Mouse (Mus musculus) liver, embryonic 15.5 days (tissue): ENCODE results near the gene Gab1. TPM values are rescaled to one million over a fixed set of nuclear protein-coding genes. Genes with fewer than 3 reads are reported as not detected.

Experiments used
- ATAC-seq: fragments of 200-750 bp; cut with Nextera tagmentation; 2 replicates; pipeline ENCODE4 v1.8.0; 2017; ENCODE audit warnings: moderate number of reproducible peaks, mild to moderate bottlenecking, moderate library complexity; ENCODE audit not compliant: insufficient read depth
- H3K27ac ChIP-seq: fragments of 300-500 bp; sonication (generic); replicated peaks from 2 replicates; pipeline ENCODE4 v1.5.1; 2015; ENCODE audit warnings: mild to moderate bottlenecking, inconsistent platforms
- H3K27me3 ChIP-seq: fragments of 300-500 bp; sonication (generic); 2 replicates; pipeline ENCODE4 v1.6.1; 2015; ENCODE audit warnings: mild to moderate bottlenecking, inconsistent platforms
- H3K36me3 ChIP-seq: fragments of 300-500 bp; sonication (generic); replicated peaks from 2 replicates; pipeline ENCODE4 v1.6.1; 2015; ENCODE audit warnings: moderate library complexity, mild to moderate bottlenecking, inconsistent platforms
- H3K4me1 ChIP-seq: fragments of 300-500 bp; sonication (generic); replicated peaks from 2 replicates; pipeline ENCODE4 v1.6.1; 2015; ENCODE audit warnings: inconsistent platforms
- H3K4me2 ChIP-seq: fragments of 300-500 bp; sonication (generic); 2 replicates; pipeline ENCODE4 v1.6.1; 2015; ENCODE audit warnings: moderate library complexity, mild to moderate bottlenecking, inconsistent platforms
- H3K4me3 ChIP-seq: fragments of 300-500 bp; sonication (generic); replicated peaks from 2 replicates; pipeline ENCODE4 v1.5.1; 2015; ENCODE audit warnings: mild to moderate bottlenecking, inconsistent platforms
- H3K9ac ChIP-seq: fragments of 300-500 bp; sonication (generic); 2 replicates; pipeline ENCODE4 v1.6.1; 2015; ENCODE audit warnings: moderate library complexity, mild to moderate bottlenecking, inconsistent platforms
- H3K9me3 ChIP-seq: fragments of 300-500 bp; sonication (generic); replicated peaks from 2 replicates; pipeline ENCODE4 v1.6.1; 2016; ENCODE audit warnings: inconsistent platforms
- WGBS: fragments of 180-500 bp; shearing (Covaris S2); methylation state at CpG from one replicate; pipeline ENCODE4 v1.1.7; 2015; ENCODE audit warnings: mixed read lengths; ENCODE audit not compliant: insufficient replicate concordance; 5-methylcytosine and 5-hydroxymethylcytosine counted together
- polyA plus RNA-seq: library from polyadenylated mRNA; unstranded; fragments of >200 nt; fragmentation: Nextera tagmentation; extraction: Ambion mirVana; gene quantifications from 2 replicates; pipeline ENCODE4 v1.2.1, GENCODE M21; 2015

Gene Gab1
- polyA plus RNA-seq, 1 experiment from 2014 or later: 7.1 TPM

DNA sequence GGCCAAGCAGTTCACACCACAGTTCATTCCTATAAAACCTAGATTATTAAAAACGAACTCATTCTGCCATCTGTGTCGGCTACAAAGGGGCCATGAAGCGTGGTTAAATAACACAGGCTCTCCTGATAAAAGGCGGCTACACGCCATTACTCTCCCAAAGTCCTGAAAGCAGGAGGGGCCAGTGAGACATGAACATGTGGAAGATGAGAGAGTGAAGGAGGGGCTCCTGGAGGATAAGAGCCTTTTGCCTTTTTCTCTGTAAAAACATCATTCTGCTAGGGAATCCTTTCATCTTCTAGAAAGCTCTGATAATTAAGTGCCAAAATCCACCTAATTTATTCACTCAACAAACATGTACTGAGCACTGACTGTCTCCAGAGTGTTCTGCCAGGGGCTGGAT, 55.9 kb downstream of the Gab1 start:
- ATAC-seq: no peak
- Histone ChIP-seq H3K27me3 (no peaks in the 10 kb centered on the region), H3K9ac (no peak overlapping the region), H3K9me3 (no peaks in the 10 kb centered on the region), H3K4me1 (peaks cover 17% of the 10 kb centered on the region; the same call in 1 of the 2 replicates), H3K4me3 (no peak overlapping the region), H3K27ac (no peak overlapping the region), H3K4me2 (no peak overlapping the region), H3K36me3 (peaks cover 9% of the 10 kb centered on the region)
- WGBS: 67% methylated on average over 5 of the region's 5 CpGs

DNA sequence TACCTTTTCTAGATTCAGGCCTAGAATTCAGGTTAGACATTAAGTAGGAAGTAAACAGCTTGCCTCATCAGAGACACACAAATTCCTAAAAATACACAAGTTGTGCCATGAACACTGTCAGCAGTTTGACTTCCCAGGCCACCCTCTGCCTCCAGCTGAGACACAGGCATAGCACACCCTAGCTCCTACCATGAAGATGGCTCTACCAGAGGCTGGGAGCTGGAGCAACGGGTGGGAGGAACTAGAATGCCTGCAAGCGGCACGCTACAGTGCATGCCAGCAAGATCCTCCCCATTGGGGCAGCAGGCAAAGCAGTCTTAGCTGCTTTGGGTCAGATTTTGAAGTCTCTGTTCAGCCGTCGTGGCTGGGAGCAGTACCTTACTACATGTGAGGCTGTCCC, 57.1 kb downstream of the Gab1 start:
- ATAC-seq: no peak
- Histone ChIP-seq H3K9me3 (no peaks in the 10 kb centered on the region), H3K9ac (no peak overlapping the region), H3K4me2 (no peak overlapping the region), H3K4me1 (peaks cover 20% of the 10 kb centered on the region; the same call in 1 of the 2 replicates), H3K36me3 (peaks cover 10% of the 10 kb centered on the region), H3K27me3 (no peaks in the 10 kb centered on the region), H3K27ac (no peak overlapping the region), H3K4me3 (no peak overlapping the region)
- WGBS: 76% methylated on average over 5 of the region's 5 CpGs

DNA sequence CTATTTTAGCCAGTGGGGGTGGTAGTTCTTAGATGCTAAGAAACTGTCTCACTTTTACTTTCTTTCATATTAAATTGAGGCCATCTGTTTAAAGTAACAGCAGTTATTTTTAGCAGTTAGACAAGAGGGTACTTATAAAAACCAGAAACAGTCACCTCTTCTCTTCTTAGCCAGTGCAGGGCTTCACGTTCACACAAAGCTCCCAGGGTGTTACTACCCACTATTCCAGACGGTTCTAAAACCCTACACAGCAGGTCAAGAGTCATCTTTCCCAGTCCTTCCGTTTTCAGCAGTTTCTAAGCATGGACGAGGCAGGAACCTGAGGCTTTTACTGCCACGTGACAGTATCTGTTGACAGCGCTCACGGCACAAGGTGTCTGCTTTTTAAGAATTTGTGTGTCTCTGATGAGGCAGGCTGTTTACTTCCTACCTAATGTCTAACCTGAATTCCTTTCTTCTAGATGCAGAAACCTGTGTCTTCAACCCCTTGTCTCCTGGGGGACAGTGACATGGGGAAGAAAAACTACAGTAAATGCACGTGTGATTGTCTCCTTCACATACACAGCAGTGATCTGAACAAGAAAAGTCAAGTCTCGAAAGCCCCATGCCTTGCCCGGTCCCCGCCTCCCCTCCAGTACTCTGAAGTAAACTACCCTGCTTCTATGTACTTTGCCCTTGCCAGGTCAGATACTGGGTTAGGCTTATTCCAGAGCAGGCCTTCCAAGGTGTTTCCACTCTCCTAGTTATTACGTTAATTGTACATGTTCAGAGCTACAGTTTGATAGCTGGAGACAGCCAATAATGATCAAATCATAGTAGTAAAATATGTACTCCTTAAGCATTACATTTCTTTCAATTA, 58.7 kb downstream of the Gab1 start:
- no peak for ATAC-seq
- H3K4me3 ChIP-seq: no peak overlapping the region
- 70% methylated on average over 12 of the region's 12 CpGs for WGBS
- H3K9ac ChIP-seq: no peak overlapping the region
- no peaks in the 10 kb centered on the region for H3K27me3 ChIP-seq
- H3K9me3 ChIP-seq: no peaks in the 10 kb centered on the region
- H3K27ac ChIP-seq: no peak overlapping the region
- peaks cover 8% of the 10 kb centered on the region for H3K36me3 ChIP-seq
- H3K4me2 ChIP-seq: no peak overlapping the region
- H3K4me1 ChIP-seq: peaks cover 20% of the 10 kb centered on the region; the same call in 1 of the 2 replicates

DNA sequence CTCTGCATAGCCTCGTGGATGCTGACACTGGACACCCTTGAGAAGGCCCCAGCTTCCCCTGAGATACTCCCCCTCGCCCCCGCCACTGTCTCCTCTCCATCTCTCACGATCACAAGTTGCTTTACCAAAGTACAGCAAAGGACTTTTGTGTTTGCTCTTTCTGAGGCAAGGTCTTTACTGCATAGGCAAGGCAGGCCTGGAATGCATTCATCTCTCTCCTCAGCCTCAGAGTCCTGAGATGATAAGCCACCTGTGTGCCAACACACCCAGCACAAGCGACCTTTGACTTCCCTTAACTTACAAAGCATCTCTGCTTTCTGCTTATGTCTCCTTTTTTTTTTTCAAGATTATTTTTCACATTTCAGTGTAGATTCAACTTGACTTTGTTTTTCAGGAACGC, 61.3 kb downstream of the Gab1 start:
- H3K36me3 ChIP-seq: peaks cover 12% of the 10 kb centered on the region
- H3K4me2 ChIP-seq: no peak overlapping the region
- no peak overlapping the region for H3K27ac ChIP-seq
- no peaks in the 10 kb centered on the region for H3K27me3 ChIP-seq
- no peak overlapping the region for H3K9ac ChIP-seq
- 0 out of 2 replicates have a peak, but pooled peaks cover 23% of the 10 kb centered on the region for H3K4me1 ChIP-seq
- H3K4me3 ChIP-seq: no peak overlapping the region
- no peaks in the 10 kb centered on the region for H3K9me3 ChIP-seq
- 74% methylated on average over 6 of the region's 6 CpGs for WGBS
- no peak for ATAC-seq

DNA sequence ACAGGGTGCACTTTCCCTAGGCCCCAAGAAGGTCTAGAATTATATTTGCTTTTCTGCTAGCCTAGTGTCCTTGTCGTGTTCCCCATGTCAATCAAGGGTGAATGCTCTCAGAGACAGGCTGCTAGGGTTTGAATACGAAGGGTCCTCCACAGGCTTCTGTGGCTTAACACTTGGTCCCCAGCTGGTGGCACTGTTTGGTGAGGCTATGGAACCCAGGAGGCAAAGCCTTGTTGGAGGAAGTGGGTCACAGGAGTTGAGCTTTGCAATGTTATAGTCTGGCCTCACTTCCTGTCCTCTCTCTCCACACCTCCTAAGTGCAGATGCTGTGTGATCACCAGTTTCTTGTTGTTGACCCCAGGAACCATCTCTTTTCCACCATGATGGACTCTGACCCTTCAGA, 63.3 kb downstream of the Gab1 start:
- no peak overlapping the region for H3K4me3 ChIP-seq
- peaks cover 12% of the 10 kb centered on the region; the same call in 1 of the 2 replicates for H3K36me3 ChIP-seq
- no peak overlapping the region for H3K27ac ChIP-seq
- no peak overlapping the region for H3K9ac ChIP-seq
- WGBS: 67% methylated on average over 2 of the region's 2 CpGs
- no peaks in the 10 kb centered on the region for H3K9me3 ChIP-seq
- H3K27me3 ChIP-seq: no peaks in the 10 kb centered on the region
- peaks cover 15% of the 10 kb centered on the region for H3K4me1 ChIP-seq
- no peak for ATAC-seq
- H3K4me2 ChIP-seq: no peak overlapping the region

DNA sequence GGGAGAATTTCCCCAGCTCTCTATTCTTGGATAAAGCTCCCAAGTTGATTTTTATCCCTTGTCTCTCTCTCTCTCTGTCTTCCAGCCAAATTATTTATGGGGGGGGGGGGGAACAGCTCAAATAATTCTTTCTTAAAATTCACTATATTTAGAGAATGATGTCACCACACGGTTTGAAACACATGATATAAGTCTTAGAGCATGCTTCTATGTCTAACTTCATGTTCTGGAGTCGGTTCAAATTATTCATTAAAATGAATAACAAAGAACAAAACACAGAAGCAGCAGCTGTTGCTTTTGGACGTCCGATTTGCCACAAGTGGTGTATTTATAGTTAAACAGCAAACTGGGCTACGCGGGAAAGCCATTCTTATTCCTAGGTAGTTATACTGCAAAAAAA, 65.1 kb downstream of the Gab1 start:
- no peaks in the 10 kb centered on the region for H3K9me3 ChIP-seq
- no peak overlapping the region for H3K27ac ChIP-seq
- no peak overlapping the region for H3K4me2 ChIP-seq
- no peak overlapping the region for H3K9ac ChIP-seq
- H3K36me3 ChIP-seq: peaks cover 12% of the 10 kb centered on the region; the same call in 1 of the 2 replicates
- no peak overlapping the region for H3K4me3 ChIP-seq
- H3K4me1 ChIP-seq: peaks cover 22% of the 10 kb centered on the region
- H3K27me3 ChIP-seq: no peaks in the 10 kb centered on the region
- ATAC-seq: no peak
- 79% methylated on average over 6 of the region's 6 CpGs for WGBS

DNA sequence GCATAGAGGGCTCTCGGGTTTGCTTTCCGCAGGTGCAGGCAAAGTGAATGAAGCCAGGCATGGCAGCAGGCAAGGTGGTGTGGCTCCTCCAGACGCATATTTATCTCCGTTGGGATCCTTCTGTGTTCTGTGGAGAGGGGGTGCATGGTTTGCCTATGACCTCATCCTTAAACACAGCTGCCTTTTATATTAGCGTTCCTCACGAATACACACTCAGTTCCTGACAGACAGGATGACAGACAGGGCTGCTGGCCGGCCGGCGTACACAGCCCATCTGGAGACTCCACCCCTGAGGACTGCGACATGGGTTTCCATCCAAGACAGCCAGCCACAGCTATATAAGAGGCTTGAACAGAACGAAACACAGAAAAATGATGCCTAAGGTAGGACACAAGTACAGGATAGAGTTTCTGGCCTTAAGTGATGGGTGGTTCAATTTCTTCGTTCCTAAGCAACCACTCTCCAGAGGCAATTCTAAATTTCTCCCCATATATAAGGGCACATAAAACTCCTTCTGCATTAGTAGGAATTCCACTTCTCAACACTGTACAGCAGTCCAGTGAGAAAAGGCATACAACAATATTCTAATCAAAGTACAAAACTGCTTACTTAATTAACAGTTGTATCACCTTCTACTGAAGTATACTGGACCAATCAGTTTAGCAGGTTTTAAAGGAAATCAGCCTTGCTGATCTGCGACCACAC, 66.1 kb downstream of the Gab1 start:
- Histone ChIP-seq H3K4me3 (no peak overlapping the region), H3K9me3 (no peaks in the 10 kb centered on the region), H3K27ac (no peak overlapping the region), H3K9ac (no peak overlapping the region), H3K36me3 (peaks cover 6% of the 10 kb centered on the region; the same call in 1 of the 2 replicates), H3K4me2 (no peak overlapping the region), H3K4me1 (peaks cover 22% of the 10 kb centered on the region), H3K27me3 (no peaks in the 10 kb centered on the region)
- no peak for ATAC-seq
- 72% methylated on average over 13 of the region's 13 CpGs for WGBS

DNA sequence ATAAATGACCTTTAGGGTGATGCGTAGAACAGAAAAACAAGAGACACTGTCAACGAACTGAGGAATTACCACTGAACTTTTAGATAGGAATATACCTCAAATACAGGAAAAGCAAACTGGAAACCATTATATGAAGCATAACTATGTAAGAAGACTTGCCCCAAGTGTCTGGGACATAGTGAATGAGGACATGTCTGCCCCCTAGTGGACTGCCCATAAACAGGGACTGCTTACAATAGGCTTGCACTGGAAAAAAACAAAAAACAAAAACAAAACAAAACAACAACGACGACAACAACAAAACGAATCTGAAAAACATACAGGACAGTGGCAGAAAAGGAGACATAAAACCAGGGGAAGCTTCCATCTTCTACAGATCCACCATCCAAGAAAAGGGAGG, 66.9 kb downstream of the Gab1 start:
- Histone ChIP-seq H3K4me3 (no peak overlapping the region), H3K27me3 (no peaks in the 10 kb centered on the region), H3K9me3 (no peaks in the 10 kb centered on the region), H3K27ac (no peak overlapping the region), H3K36me3 (peaks cover 6% of the 10 kb centered on the region; the same call in 1 of the 2 replicates), H3K4me1 (peaks cover 19% of the 10 kb centered on the region), H3K4me2 (no peak overlapping the region), H3K9ac (no peak overlapping the region)
- 59% methylated on average over 5 of the region's 5 CpGs for WGBS
- ATAC-seq: no peak

DNA sequence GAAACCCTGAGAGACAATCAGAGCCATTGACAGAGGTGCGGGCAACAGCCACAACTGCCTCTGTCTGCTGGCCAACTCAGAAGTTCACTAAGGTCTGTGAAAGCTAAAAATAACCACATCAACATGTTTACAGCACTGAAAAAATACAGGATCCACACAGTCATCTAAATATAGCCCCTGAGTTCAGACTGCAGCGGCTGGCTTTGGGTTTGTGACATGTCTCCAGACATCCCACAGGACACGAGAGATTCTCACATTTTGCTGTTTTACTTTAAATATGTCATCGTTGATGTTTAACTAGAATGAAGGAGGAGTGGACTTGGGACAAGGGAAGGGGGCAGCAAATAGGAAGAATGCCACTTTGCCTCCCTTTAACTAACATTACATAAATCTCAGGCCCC, 68.7 kb downstream of the Gab1 start:
- ATAC-seq: no peak
- Histone ChIP-seq H3K9ac (no peak overlapping the region), H3K27ac (peak overlapping the region; percentile 38; the same call in 1 of the 2 replicates), H3K4me1 (peaks cover 19% of the 10 kb centered on the region), H3K9me3 (no peaks in the 10 kb centered on the region), H3K4me3 (no peak overlapping the region), H3K36me3 (0 out of 2 replicates have a peak, but pooled peaks cover 4% of the 10 kb centered on the region), H3K27me3 (no peaks in the 10 kb centered on the region), H3K4me2 (no peak overlapping the region; the same call in 1 of the 2 replicates)
- 55% methylated on average over 4 of the region's 4 CpGs for WGBS

DNA sequence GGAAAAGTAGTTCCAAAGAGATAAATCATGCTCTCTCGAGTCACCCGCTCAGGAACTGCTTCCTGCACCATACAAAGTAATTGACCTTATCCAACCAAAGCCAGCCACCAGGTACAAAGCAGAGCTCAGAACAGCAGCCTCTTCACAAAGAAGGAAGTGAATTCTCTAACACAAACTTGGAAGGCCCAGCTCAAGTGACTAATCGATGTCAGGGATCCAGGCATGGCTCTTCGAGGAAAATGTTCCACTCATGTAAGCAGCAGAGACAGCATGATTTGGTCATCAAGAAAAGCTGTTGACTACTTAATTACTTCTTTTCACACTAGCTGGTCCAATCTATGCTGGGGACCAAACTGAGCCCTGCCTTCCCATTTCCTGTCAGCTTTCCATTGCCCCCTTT, 69.4 kb downstream of the Gab1 start:
- H3K4me1 ChIP-seq: peaks cover 19% of the 10 kb centered on the region
- H3K9me3 ChIP-seq: no peaks in the 10 kb centered on the region
- WGBS: 60% methylated on average over 4 of the region's 4 CpGs
- H3K4me3 ChIP-seq: no peak overlapping the region
- H3K27me3 ChIP-seq: no peaks in the 10 kb centered on the region
- H3K4me2 ChIP-seq: no peak overlapping the region
- no peak overlapping the region for H3K9ac ChIP-seq
- no peak for ATAC-seq
- 0 out of 2 replicates have a peak, but pooled peaks cover 4% of the 10 kb centered on the region for H3K36me3 ChIP-seq
- 0 out of 2 replicates have a peak overlapping the region, but pooled peaks have one; percentile 38 for H3K27ac ChIP-seq

DNA sequence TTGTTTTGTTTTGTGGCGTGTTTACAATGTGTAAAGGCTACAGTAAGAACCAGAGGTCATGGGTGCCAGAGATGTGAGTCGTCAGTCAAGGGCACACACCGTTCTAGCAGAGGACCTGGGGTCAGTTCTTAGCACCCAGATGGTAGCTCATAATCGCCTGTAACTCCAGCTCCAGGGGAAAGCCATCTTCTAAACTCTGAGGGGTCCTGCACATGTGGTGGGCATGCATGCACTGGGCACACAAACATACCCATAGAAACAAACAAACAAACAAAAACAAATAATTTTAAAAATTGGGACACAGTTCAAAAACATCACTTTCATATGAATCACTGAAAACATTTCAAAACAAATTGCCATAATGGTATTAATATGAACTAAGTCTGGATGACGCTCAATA, 69.9 kb downstream of the Gab1 start:
- Histone ChIP-seq H3K27ac (no peak overlapping the region), H3K4me1 (peaks cover 19% of the 10 kb centered on the region), H3K4me2 (no peak overlapping the region), H3K9ac (no peak overlapping the region), H3K36me3 (0 out of 2 replicates have a peak, but pooled peaks cover 4% of the 10 kb centered on the region), H3K4me3 (no peak overlapping the region), H3K27me3 (no peaks in the 10 kb centered on the region), H3K9me3 (no peaks in the 10 kb centered on the region)
- no peak for ATAC-seq
- 84% methylated on average over 5 of the region's 5 CpGs for whole genome bisulfite sequencing
